Mouse (Mus musculus): ENCODE measurements at regions not wholly inside any gene's neighbourhood (a gene's known extent, or its start where the extent isn't known, plus 50 kb on each side); places are given as distances from the start of the nearest gene placed in this dataset.

DNA sequence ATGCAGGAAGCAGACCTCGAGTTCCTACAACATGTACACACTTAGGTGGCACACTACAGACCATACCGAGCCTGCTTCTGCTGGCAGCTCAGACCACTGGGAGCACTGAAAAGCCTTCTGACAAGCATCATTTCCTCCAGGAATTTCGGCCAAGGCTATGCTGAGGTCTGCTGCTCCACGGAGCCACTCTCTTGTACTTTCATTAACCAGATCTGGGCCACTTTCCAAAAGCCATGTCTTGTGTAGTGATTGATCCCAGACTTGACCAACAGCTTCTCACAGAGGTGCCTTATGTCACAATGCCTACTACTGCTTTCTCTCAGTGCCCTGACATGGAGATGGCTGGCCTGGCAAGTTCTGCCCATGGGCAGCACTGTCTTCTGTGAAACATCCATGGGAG is 394.5 kb upstream of the Gpc5 start:
- TF ChIP-seq EP300 (IDR thresholded peaks at IDR 0.05; ENCODE audit: insufficient read depth, low read depth, low read length) (no peak), CTCF (IDR thresholded peaks at IDR 0.05) (no peak)

Measured in heart, adult 2 months (tissue).